Mouse (Mus musculus): ENCODE measurements around the gene Uaca. TPM values are rescaled to one million over a fixed set of nuclear protein-coding genes. Genes with fewer than 3 reads are reported as not detected.

Uaca gene
- total and polyA plus RNA-seq, 3 experiments = 6.9 to 63.4 (median 28.0) TPM

DNA sequence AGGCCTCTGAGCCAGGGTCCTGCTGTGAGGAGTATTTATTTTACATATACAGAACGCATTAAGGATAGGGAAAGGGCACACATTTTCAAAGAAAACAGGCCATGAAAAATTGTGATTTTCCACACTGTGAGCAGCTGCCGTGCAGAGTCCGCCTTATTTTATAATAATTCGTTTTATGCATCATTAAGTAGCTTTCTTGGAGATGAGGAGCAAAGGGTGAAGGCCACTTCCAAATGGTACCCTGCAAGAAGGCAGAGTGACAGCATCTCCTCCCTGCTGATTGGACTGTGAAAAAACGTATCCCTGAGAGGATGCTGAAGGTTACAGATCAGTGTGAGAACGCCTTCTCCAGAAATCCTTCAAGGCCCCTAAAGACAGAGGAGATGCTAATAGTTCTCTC, 90.8 kb downstream of the Uaca start:
- DNase-seq = no peak

DNA sequence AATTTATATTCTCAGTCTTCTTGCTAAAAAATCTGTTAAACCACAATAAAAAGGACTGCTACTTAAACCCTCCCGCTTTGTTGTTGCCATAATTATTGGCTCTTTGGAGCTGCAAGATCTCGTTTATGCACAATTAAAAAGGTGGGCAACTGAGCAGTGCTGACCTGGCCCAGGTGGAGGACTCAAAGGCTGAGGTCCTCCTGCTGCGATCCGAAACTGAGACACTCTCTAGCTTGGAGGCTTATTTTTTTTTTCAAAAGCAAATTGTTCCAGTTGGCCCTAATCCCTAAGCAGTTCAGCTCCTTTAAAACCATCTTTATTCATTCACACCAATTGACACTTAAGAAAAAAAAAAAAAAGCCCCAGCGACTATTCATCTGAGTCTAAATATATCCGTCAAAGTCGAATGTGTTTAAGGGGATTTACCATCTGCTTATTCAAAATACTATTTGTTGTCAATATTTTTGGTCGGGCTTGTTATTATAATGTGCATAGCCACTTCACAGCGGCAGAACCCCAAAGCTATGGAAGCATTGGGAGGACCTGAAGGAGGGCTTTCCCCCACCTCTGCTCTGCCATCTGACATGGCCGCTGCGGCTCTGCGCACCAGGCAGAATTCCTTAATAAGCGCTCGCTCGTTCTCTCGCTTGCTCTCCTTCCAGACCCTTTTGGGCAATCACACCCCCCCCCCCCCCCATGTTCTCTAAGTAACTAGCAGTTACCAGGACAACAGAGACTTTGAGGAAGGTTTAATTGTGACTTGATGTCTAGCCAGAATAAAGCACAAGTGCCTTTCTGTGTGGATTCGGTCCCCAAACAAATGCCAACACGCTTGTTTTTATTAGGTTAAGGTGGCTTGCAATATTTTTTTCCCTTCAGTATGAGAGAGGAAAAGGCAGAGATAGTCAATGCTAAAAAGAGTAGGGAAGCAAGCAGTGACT, 92.4 kb downstream of the Uaca start:
- no peak for DNase-seq

DNA sequence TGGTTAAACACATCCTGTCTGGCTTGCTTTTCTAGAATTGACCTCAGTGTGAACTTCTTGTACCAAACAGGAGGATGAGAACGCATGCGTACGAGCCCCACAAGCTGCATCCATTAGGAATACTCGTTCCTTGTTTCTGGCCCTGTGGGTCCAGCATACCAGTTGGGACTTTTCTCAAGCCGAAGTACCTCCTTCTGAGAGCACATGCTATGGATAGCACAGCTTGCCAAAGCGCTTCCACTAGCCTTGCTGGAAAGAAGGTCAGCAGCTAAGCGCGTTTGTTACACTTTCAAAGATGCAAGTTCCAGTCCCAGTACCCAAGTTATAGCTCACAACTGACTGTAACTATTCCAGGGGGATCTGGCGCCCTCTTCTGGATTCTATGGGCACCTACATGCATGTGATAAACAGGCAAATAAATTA, 93.1 kb downstream of the Uaca start:
- DNase-seq = no peak

DNA sequence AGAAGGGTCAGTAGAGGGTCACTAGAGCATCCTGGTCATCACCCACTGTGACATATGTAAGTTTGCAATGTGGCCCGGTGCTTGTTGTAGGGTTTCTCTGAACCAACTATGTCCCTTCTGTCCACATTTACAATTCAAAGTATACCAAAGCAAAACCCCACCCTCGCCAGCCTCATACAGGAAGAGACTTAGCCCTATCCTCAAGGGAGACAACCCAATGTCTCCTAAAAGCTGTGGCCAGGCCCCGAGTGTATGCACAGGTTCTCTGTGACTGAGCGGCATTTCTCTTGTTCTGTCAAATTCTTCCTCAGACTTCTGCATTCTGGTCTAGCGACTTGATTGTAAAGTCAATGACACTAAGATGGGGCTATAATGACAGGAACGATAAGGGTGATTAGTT, 99.2 kb downstream of the Uaca start:
- DNase-seq = no peak

DNA sequence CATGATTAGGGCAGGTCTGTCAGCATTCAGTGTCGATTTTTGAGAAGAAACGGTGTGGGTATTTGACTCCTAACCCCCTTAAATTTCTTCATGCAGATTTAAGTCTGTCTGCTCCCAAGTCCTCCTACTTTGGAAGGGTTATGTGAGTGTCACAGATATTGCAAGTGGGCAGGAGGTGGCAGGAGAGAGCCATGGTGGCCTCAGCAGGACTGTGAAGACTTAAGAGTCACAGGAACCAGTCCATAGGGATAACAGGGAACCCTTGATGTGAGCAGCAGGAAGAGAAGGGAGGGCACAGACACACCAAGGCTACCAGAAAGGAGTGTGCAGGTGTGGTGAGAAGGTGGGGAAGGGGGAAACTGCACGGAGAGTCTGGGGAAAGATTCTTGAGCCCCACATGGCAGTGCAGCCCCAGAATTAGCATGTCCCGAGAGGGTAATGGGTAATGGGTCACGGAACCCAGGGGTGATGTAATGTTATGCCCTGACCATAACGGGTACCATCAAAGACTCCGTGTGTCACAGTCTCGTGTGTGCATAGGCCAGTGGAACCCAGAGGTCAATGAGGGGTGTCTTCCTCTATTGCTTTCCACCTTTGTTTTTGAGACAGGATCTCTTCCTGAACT, 101.3 kb downstream of the Uaca start:
- peak; percentile 80 for DNase-seq

DNA sequence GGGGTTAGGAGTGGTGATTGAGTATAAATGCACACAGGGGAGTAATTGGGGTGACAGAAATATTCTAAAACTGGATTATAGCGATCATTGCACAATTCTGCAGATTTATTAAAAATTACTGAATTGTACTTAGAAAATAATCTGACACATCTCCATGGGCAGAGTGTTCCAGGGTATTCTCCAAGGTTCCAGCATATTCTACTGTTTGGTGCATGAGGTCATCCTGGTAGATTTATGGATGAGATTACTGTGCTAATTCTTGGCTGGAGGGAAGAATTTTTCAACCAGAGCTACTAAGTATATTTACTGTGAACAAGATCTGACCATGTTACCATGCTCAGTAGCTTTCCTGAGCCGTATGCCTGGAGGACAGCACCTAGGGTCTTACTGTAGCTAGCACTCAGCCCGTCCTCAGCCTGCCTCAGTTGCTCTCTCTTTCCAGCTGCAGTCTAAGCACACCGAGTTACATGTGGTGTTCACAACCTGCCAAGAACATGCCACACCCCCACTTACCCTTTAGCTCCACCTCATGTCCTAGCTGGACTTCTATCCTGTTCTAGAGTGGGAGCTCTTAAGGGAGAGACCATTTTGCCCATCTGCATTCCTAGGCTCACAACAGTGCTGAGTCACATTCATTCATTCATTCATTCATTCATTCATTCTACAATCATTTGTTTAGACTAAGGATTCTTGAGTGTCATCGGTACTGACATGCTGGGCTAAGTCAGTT, 104.1 kb downstream of the Uaca start:
- DNase-seq = peak; percentile 83

DNA sequence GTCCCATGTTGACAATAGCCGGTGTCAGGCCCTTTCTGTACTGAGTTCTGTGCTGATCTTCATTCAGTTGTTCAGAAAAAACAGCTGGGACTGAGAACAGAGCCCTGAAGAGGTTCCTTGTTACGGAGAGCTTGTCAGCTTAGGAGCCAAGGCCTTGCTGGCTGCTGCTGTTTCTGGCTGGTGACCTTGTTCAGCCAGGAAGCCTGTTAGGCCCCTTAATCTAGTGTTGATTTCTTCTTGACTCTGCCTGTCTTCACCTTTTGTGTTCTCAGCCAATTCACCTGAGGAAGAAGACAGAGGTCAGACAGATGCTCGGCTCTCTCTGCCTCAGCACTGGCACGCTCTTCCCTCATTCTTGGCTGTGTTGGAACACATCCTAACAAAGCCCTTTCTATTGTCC, 104.9 kb downstream of the Uaca start:
- DNase-seq = peak; percentile 40

DNA sequence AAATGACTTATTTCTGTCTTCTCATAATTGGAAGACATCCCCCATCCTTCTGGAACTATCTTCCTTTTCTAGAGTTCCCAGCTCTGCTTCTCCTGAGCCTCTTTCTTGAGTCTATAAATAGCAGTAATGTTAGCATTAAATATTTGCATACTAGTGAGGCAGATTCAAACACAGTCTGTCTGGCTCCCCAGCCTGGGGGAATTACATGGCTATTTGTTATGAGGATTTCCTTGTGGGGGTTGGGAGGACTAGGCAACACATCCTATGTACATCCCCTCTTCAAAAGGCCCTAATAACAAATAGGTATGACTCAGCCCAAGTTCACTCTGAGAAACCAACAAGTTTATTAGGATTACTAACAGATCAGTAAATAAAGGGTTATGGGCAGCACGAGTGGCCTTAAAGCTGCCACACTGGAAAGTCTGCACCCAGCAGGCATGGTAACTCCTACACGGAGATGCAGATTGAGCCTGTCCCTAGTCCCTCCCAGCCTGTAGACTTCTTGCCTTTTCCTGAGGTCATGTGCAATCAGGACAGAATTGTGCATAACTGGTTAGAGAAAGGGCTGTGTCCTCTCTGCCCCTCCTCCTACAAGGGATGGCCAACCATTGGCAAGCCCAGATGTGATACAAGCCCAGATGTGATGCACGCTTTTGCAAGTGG, 105.6 kb downstream of the Uaca start:
- no peak for DNase-seq

DNA sequence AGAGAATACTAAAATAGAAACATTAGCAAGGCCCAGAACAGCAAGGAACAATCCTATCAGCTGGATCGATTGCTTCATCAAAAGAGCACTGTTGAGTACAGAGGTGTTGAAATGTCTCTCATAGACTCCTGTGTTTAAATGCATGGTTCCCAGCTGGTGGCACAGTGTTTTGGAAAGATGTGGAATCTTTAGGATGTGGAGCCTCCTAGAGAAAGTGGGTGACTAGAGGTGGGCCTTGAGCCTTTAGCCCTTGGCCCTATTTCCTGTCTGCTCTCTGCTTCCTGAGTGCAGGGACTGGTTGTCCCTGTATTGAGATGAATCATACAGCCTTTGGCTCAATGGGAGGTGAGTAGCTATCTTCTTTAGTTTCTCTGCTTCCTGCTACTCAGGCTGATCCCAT, 117.9 kb downstream of the Uaca start:
- peak; percentile 56 for DNase-seq

DNA sequence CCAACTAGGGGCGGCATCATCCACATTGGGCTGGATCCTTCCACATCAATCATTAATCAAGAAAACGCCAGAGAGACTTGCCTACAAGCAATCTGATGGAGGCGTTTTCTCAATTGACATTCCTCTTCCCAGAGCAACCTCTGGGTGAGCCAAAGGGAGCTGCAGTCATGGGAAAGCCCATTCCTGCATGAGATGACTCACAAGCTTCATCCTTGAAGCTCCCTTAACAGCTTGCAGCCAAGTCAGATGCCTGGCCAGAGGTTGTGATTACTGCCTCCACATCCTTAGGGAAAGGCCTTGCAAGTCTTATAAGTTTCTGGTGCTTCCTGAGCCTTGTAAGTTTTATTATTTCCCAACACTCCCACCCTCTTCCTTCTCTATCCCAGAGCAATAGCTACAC, 119.3 kb downstream of the Uaca start:
- peak; percentile 66 for DNase-seq

DNA sequence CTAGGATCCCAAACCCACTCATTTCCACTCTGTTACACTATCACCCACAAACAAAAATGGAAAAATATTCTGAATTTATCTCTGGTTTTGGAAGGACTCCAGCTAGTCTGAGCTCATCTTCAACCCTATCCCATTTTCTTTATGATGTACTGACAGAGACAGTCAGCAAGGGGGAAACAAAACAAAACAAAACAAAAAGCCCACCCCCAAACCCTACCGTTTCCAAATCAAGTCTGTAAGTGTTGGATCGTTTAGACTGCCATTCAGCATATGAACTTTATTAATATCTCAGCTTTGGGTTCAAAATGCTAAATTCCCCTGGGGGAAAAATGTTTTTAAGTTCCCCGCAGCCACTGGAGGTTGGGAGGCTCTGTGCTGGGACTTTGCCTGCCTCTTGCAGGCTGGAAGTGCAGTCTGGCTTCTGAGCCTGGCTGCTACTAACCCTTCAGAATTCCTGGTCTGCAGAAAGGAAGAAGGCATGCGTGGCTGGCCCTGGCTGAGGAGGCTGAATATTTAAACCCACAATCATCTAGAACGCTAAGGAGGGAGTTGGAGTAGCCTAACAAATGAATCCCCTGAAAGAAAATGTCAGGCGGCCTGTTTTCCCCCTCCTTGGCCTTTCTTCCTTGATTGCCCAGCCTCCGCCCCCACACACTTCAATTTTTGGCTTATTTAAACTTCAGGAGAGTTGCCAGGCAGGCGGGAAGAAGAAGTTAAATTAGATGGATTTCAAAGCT, 125.8 kb downstream of the Uaca start:
- DNase-seq = no peak

DNA sequence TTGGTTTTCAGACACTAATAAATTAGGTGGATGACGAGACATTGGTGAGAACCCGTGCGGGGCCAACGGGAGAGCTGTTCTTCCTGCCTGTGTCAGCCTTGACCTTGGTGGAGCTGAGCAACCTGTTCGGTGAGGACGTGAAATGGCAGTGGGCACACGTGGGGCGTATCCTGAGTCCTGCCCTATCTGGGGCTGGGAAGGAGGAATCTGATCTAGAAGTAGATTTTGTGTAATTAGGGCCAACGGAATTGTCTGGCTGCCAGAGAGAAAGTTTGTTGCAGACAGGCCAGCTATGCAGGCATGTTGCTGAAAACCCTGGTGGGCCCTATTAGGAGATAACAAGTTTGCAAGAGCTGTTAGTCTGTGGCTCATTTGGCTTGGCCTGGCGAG, 126.3 kb downstream of the Uaca start:
- peak; percentile 60 for DNase-seq

DNA sequence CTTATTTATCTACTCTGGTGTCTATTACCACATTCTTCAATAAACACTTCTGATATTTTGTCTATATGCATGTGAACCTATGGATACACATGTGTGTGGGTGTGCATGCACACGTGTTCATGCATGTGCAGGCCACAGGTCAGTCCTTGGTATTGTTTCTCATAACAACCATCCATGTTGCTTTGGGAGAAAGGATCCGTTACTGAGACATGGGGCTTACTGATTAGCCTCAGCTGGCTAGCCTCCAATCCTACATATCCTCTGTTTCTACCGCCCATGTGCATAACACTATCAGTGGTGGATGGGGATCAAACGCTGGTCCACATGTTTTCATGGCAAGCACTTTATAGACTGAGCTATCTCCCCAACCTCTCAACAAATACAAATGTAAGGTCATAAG, 126.9 kb downstream of the Uaca start:
- DNase-seq = no peak

DNA sequence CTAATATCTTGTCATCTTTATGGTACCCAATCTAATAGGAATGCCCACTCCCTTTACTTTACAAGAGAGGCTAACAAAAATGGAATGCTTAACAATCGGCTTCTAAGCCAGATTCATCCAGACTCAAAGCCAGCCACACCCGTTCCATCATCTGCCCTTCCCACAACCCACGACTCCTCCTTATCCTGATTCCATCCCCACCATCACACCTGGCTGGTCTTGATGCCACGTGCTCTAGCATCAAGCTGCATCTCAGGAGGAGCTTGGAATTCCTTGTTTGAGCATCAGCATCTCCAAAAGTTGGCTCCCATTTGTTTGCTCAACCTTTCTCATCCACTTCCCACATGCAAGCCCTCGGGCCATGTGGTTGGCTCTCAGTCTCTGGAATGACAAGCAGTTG, 127.5 kb downstream of the Uaca start:
- no peak for DNase-seq

DNA sequence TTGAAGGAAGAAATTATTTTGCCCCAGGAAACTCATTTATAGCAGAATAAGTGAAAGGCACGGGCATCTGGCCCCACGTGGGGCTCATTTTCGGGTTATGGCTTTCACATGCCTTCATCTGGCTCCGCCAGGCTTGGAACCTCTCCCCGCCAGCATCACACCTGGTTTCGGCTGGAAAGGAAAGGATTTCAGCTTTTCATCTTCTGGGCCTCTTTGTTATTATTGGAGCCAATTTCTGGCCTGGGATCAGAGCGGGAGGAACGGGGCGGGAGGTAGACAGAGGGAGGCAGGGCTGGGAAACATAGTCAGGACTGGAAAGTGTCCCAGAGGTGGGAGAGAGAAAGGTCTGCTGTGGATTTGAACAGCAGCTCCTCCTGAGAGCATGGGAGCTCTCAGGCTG, 132.0 kb downstream of the Uaca start:
- no peak for DNase-seq

DNA sequence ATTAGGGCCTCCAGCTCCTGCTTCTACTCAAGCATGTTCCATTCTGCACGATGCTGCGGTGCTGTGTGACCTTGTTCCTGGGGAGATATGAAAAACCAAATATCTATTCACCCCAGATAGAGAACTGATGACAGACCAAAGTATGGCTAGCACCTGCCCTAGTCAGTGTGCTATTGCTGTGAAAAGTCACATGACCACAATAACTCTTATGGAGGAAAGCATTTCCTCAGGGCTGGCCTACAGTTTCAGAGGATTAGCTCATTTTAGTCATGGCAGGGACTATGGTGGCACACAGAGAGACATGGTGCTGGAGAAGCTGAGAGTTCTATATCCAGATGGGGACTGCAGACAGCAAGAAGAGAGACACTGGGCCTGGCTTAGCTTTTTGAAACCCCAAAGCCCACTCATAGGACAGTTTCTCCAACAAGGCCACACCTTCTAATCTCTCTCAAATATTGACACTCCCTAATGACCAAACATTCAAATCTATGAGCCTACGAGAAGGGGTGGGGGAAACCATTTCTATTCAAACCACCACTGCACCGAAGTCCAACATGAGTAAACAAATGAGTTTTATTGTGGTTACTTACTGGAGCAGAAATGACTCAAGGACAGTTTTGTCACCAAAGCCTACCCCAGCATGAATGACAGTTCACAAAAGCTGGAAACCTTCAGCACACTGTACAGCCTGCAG, 135.1 kb downstream of the Uaca start:
- DNase-seq = no peak

Other genes starting within 250 kb of the Uaca start
- 10 to 100 TPM; 13.8 to 15.7 TPM for gene Lrrc49, start 106.4 kb upstream of the Uaca start, total RNA-seq (2021)
- 2.8 and 2.9 TPM in 2 replicates for gene Lrrc49, start 106.4 kb upstream of the Uaca start, polyA plus RNA-seq (2012; rRNA removed)
- gene Larp6, start 81.6 kb upstream of the Uaca start, total RNA-seq (2021) = 1 to 10 TPM; 2.0 to 3.6 TPM
- gene Larp6, start 81.6 kb upstream of the Uaca start, polyA plus RNA-seq (2012; rRNA removed) = 1.4 and 1.5 TPM in 2 replicates